7 mouse cellular contexts compared by ENCODE assay signal in the genomic region with DNA sequence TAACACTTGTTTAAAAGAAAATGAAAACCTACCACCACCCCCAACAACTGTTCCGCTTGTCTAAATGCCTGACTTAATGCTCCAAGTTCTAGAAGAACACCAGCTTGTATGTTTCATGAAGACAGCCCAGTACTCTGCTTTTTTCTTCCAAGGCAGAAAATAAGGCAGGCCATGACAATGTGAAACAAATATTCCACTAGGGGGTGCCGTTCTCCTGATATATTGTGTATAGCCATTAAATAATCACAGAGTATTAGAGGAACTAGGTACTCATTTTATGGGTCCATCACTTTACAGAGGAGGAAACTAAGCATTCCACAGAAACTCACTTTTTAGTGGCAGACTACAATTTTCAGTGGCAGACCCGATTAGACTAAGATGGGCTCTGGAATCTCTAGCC. TPM values are rescaled to one million over a fixed set of nuclear protein-coding genes. Genes with fewer than 3 reads are reported as not detected.
A peak's percentile ranks its signal among the peaks of the same experiment; 100 is the strongest.
DNase-seq lines count a peak whose midpoint lies in the region; ATAC-seq and TF ChIP-seq lines count a peak whose summit lies in the region.

No protein-coding gene starts in this region.

- H3K4me1 ChIP-seq in neural tube, embryonic 11.5 days (ENCODE audit: control insufficient read depth, insufficient read depth, low read length): 0 out of 2 replicates have a peak, but pooled peaks cover 4% of the 10 kb centered on the region
- H3K4me1 ChIP-seq in intestine, embryonic 15.5 days (replicated peaks): peaks cover 2% of the 10 kb centered on the region; the same call in 1 of the 2 replicates
- peaks cover 0 to 2% of the 10 kb centered on the region in 2 experiments; a peak in 1 of 4 replicates for H3K4me1 ChIP-seq in liver, embryonic 14.5 days (replicated peaks; ENCODE audit: control insufficient read depth in 2 of 2, insufficient read depth in 2 of 2, low read length in 1 of 2)

- H3K36me3 ChIP-seq in neural tube, embryonic 11.5 days (ENCODE audit: control insufficient read depth, insufficient read depth, low read length): peaks cover 2% of the 10 kb centered on the region
- peaks cover 15% of the 10 kb centered on the region for H3K36me3 ChIP-seq in intestine, embryonic 15.5 days
- H3K36me3 ChIP-seq in liver, embryonic 14.5 days (replicated peaks; ENCODE audit: control insufficient read depth, insufficient read depth, low read depth): peaks cover 18% of the 10 kb centered on the region

- H3K27ac ChIP-seq in neural tube, embryonic 11.5 days (ENCODE audit: low read depth, low read length): no peak overlapping the region
- no peak overlapping the region for H3K27ac ChIP-seq in intestine, embryonic 15.5 days
- no peak overlapping the region for H3K27ac ChIP-seq in liver, embryonic 14.5 days

- no peak overlapping the region for H3K4me3 ChIP-seq in neural tube, embryonic 11.5 days (ENCODE audit: low read depth, low read length)
- no peak overlapping the region for H3K4me3 ChIP-seq in intestine, embryonic 15.5 days (replicated peaks)
- no peak overlapping the region for H3K4me3 ChIP-seq in liver, embryonic 14.5 days (ENCODE audit: insufficient read depth in 1 of 2, low read depth in 2 of 2, low read length in 2 of 2)

- TF ChIP-seq CTCF in Patski (IDR thresholded peaks at IDR 0.05): peak; percentile 61
- TF ChIP-seq CTCF in liver, embryonic 14.5 days (IDR thresholded peaks at IDR 0.05; ENCODE audit: low read depth): peak; percentile 61

- POLR2A ChIA-PET in Patski (lab: Charles Lee): interaction anchor here (0.6 to 1.1 kb wide), 4 partner anchors 35 to 141 kb away, joined by 3 to 4 read pairs (median 3); no protein-coding TSS in a partner anchor

- H3K9me3 ChIP-seq in neural tube, embryonic 11.5 days (ENCODE audit: control insufficient read depth, low read length): no peaks in the 10 kb centered on the region
- no peaks in the 10 kb centered on the region for H3K9me3 ChIP-seq in intestine, embryonic 15.5 days
- no peaks in the 10 kb centered on the region for H3K9me3 ChIP-seq in liver, embryonic 14.5 days (ENCODE audit: control insufficient read depth, low read length)

- WGBS in neural tube, embryonic 11.5 days: 73% methylated on average over 3 of the region's 3 CpGs
- WGBS in intestine, embryonic 15.5 days: 52% methylated on average over 3 of the region's 3 CpGs
- 39% methylated on average over 3 of the region's 3 CpGs for WGBS in liver, embryonic 14.5 days (ENCODE audit: insufficient replicate concordance)

- ATAC-seq in neural tube, embryonic 11.5 days (ENCODE audit: insufficient read depth, low FRiP score, low TSS enrichment): no peak
- ATAC-seq in Patski: no peak
- peak; percentile 66 for ATAC-seq in intestine, embryonic 15.5 days
- ATAC-seq in liver, embryonic 14.5 days (ENCODE audit: insufficient read depth): no peak

- no peak overlapping the region for H3K4me2 ChIP-seq in neural tube, embryonic 11.5 days (ENCODE audit: low read depth)
- H3K4me2 ChIP-seq in intestine, embryonic 15.5 days (replicated peaks): no peak overlapping the region
- no peak overlapping the region for H3K4me2 ChIP-seq in liver, embryonic 14.5 days (ENCODE audit: low read depth)

- CTCF ChIA-PET in Patski (lab: Charles Lee): interaction anchor here (0.9 to 6.1 kb wide), 8 partner anchors 8 to 143 kb away, joined by 3 to 84 read pairs (median 4); a partner anchor contains a TSS

- no peak for TF ChIP-seq EP300 in liver, embryonic 14.5 days (IDR thresholded peaks at IDR 0.05; ENCODE audit: low read depth)

- H3K9ac ChIP-seq in neural tube, embryonic 11.5 days (ENCODE audit: low read length): no peak overlapping the region
- no peak overlapping the region for H3K9ac ChIP-seq in intestine, embryonic 15.5 days
- no peak overlapping the region for H3K9ac ChIP-seq in liver, embryonic 14.5 days (replicated peaks)

- DNase-seq in neural tube, embryonic 11.5 days (ENCODE audit: low spot score): peak; percentile 51
- no peak for DNase-seq in neural tube, embryonic 10.5 days (ENCODE audit: extremely low spot score, low spot score)
- no peak for DNase-seq in Patski (ENCODE audit: low read depth, low spot score)
- peak; percentile 88 for DNase-seq in embryo, embryonic 11 days
- peak in 2 of 3 experiments; percentile 28 to 56 for DNase-seq in liver, embryonic 14.5 days (ENCODE audit: low read depth in 3 of 3, low spot score in 3 of 3)
- peak; percentile 19 for DNase-seq in right cerebral cortex, postnatal 14 days

- no peaks in the 10 kb centered on the region for H3K27me3 ChIP-seq in neural tube, embryonic 11.5 days (ENCODE audit: control insufficient read depth, insufficient read depth, low read length)
- H3K27me3 ChIP-seq in Patski: no peaks in the 10 kb centered on the region
- no peaks in the 10 kb centered on the region for H3K27me3 ChIP-seq in intestine, embryonic 15.5 days (replicated peaks)
- no peaks in the 10 kb centered on the region for H3K27me3 ChIP-seq in liver, embryonic 14.5 days (ENCODE audit: control insufficient read depth, insufficient read depth, low read length)

- in situ Hi-C loops in Patski (cut with MboI; ENCODE audit: low pct_unique_long_range_greater_than_20kb): loop anchor here (25.0 kb wide), 1 partner anchor 741 kb away; a partner anchor contains a TSS

RNA-seq across cellular contexts. Expression of a gene that starts 7.2 kb away (rescaled TPM):
- 13.7 and 15.3 TPM in 2 replicates for polyA plus RNA-seq in neural tube, embryonic 11.5 days (2014; fragmentation: Nextera tagmentation; extraction: Ambion mirVana)
- 82.4 TPM for polyA plus RNA-seq in Patski (2021)
- 16.2 and 16.7 TPM in 2 replicates for polyA plus RNA-seq in intestine, embryonic 15.5 days (2015; fragmentation: Nextera tagmentation; extraction: Ambion mirVana)
- polyA plus RNA-seq in liver, embryonic 14.5 days (2012; rRNA removed): 6.6 and 8.8 TPM in 2 replicates
- 4.1 and 4.4 TPM in 2 replicates for polyA plus RNA-seq in liver, embryonic 14.5 days (2014; fragmentation: Nextera tagmentation; extraction: Ambion mirVana)

RNA-seq across cellular contexts. Expression of a gene that starts 28.3 kb away (rescaled TPM):
- 271 and 286 TPM in 2 replicates for polyA plus RNA-seq in neural tube, embryonic 11.5 days (2014; fragmentation: Nextera tagmentation; extraction: Ambion mirVana)
- polyA plus RNA-seq in Patski (2021): 238 TPM
- 343 and 345 TPM in 2 replicates for polyA plus RNA-seq in intestine, embryonic 15.5 days (2015; fragmentation: Nextera tagmentation; extraction: Ambion mirVana)
- polyA plus RNA-seq in liver, embryonic 14.5 days (2012; rRNA removed): 43.7 and 67.2 TPM in 2 replicates
- polyA plus RNA-seq in liver, embryonic 14.5 days (2014; fragmentation: Nextera tagmentation; extraction: Ambion mirVana): 174 and 175 TPM in 2 replicates

RNA-seq across cellular contexts. Expression of a gene that starts 58.0 kb away (rescaled TPM):
- 0.64 and 0.98 TPM in 2 replicates for polyA plus RNA-seq in neural tube, embryonic 11.5 days (2014; fragmentation: Nextera tagmentation; extraction: Ambion mirVana)
- 3.9 TPM for polyA plus RNA-seq in Patski (2021)
- 1.7 TPM in 2 replicates for polyA plus RNA-seq in intestine, embryonic 15.5 days (2015; fragmentation: Nextera tagmentation; extraction: Ambion mirVana)
- polyA plus RNA-seq in liver, embryonic 14.5 days (2012; rRNA removed): 0.02 TPM in 2 replicates
- polyA plus RNA-seq in liver, embryonic 14.5 days (2014; fragmentation: Nextera tagmentation; extraction: Ambion mirVana): 0.03 and 0.19 TPM in 2 replicates

RNA-seq across cellular contexts. Expression of a gene that starts 58.1 kb away (rescaled TPM):
- 57.1 and 61.6 TPM in 2 replicates for polyA plus RNA-seq in neural tube, embryonic 11.5 days (2014; fragmentation: Nextera tagmentation; extraction: Ambion mirVana)
- polyA plus RNA-seq in Patski (2021): 19.9 TPM
- 47.6 and 58.2 TPM in 2 replicates for polyA plus RNA-seq in intestine, embryonic 15.5 days (2015; fragmentation: Nextera tagmentation; extraction: Ambion mirVana)
- 24.2 and 27.1 TPM in 2 replicates for polyA plus RNA-seq in liver, embryonic 14.5 days (2012; rRNA removed)
- 65.3 and 68.5 TPM in 2 replicates for polyA plus RNA-seq in liver, embryonic 14.5 days (2014; fragmentation: Nextera tagmentation; extraction: Ambion mirVana)

Comparison
In these comparisons a context has a peak if more than half of its experiments do, and no peak if none do; other contexts are left out.
1. DNase-seq: peak in neural tube, embryonic 11.5 days (single experiment), embryo, embryonic 11 days (single experiment), liver, embryonic 14.5 days (2 of 3) and right cerebral cortex, postnatal 14 days (single experiment); none in neural tube, embryonic 10.5 days (single experiment) and Patski (single experiment).